Mouse (Mus musculus) right cerebral cortex, postnatal 36 days (tissue): Measurements from ENCODE around the gene Spocd1.
A peak's percentile ranks its signal among the peaks of the same experiment; 100 is the strongest.

ENCODE experiments used
- DNase-seq, 2 experiments: peaks; one replicate each; pipeline ENCODE4 v3.0.0; 2022; ENCODE audit warnings: low spot score in 2 of 2, mixed read lengths in 1 of 2

The Spocd1 gene

GRCm38 (mm10) chr4:129974285-129974684 is 45.2 kb downstream of the Spocd1 start:
- DNase-seq, result no peak

DNA sequence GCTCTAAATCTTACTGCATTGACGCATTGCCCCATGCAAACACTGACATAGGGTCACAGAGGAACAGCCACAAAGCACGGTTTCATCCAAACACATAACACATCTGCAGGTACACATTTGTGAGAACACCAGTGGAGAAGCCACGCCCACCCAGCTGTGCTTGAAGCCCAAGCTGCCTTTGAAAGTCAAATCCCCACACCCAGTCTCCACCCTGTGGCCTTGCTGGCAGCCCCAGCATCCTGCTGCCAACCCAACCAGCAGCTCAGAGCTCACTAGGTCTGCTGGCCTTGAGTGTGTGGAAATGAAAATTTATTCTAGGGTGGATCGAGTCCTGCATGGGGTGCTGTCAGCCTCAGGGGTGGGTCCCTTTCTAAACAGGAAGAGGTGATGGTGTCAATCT is 48.2 kb downstream of the Spocd1 start:
- no peak for DNase-seq

DNA sequence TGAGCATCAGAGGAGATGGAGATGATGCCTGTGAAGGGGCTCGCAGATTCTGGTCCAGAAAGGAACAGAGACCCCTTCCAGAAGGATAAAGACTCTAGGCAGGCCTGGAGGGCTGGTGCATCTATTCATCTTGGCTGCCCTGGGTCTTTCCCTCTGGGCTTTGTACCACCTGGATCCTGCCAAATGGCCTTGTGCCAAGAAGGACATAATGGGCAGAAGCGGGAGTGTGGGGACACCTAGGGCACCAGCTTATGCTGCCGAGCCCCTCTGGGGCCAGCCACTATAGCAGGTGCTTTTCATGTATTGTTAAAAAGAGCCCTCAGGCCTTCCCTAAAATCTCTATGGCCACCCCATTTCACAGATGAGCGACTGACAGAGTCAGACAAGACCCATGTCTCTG is 49.2 kb downstream of the Spocd1 start:
- no peak for DNase-seq

DNA sequence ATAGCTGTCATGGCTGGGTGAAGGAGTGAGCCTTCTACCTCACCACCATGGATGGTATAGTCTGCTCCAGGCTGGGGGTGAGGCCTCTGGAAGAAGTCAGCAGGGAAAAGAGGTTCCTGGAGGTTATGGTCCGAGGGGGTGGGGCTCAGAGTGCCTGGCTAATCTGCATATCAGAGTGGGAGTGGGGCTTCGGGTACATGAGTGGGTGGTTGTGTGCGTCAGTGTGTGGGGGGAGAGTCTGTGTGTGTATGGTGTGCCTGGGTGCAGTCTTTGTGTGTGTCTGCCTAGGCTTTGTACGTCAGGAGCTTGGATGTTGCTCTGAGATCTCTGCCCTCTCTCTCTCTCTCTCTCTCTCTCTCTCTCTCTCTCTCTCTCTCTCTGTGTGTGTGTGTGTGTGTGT is 49.9 kb downstream of the Spocd1 start:
- peak in 1 of 2 experiments; percentile 70 for DNase-seq

DNA sequence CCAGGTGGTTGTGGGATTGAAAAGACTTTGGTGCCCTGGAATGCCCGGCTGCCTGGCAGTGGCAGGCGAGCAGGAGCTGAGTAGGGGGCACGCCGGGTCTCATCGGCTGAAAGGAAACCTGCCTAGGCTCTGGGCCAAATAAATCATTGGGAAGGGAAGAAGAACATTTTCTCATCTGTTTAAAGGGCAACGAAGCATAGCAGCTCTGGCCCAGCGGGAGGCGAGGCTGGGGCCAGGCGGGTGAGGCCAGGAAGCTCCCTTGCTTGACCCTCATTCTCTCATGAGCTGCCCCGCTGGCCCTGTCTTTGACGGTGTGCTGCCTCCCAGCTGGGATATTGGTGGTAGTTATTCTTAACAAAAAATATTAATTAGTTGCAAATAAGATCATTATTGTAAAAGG is 52.6 kb downstream of the Spocd1 start:
- no peak for DNase-seq

DNA sequence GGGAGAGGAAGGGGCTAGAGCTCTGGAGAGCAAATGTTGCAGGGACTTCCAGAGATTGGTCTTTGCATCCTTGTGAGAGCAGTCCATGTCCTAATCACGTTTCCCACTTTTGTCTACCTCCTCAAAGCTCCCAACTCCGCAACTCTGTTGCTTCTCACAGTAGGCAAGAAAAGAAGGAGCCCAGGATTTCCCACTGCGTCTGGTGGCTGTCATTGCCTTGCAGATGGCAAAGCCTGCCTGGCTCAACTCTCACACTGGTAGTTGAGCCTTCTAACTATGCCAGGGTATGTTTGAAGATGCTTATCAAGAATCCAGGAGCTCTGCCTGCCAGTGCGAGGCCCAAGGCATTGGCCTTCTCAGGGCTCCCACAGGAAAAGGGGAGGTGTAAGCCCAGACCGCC is 54.0 kb downstream of the Spocd1 start:
- no peak for DNase-seq

GRCm38 (mm10) chr4:129983764-129984420 is 54.8 kb downstream of the Spocd1 start:
- DNase-seq, result peak; percentile 86 to 87

- DNase-seq, result no peak
Observed at GRCm38 (mm10) chr4:129984421-129985061, 55.5 kb downstream of the Spocd1 start, which contains the start of gene Adgrb2. TSS of gene Adgrb2 (plus strand) at chr4:129984870.

DNA sequence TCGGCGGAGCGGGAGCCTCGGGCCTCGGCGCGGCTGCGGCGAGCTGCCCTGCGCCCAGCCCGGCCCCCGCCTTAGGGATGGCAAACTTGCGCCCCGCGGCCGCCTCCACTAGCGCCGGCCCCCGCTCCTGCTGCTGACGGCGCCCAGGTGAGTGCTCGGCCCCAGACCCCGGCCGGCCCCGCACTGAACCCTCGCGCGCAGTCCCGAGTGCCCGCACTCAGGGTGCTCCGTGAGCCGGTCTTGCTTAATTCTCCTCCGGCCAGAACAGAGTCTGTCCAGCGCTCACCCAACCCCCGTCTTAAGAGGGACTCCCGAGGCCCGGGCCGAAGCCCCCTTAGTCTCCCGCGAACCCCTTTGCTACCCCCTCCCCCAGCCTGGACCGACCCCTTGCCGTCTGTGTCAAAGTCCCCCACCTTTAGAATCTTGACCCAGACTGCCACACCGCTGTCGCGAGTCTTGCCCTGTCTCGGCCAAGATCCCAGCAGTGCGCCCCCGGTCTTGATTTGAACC is 56.2 kb downstream of the Spocd1 start:
- no peak for DNase-seq

DNA sequence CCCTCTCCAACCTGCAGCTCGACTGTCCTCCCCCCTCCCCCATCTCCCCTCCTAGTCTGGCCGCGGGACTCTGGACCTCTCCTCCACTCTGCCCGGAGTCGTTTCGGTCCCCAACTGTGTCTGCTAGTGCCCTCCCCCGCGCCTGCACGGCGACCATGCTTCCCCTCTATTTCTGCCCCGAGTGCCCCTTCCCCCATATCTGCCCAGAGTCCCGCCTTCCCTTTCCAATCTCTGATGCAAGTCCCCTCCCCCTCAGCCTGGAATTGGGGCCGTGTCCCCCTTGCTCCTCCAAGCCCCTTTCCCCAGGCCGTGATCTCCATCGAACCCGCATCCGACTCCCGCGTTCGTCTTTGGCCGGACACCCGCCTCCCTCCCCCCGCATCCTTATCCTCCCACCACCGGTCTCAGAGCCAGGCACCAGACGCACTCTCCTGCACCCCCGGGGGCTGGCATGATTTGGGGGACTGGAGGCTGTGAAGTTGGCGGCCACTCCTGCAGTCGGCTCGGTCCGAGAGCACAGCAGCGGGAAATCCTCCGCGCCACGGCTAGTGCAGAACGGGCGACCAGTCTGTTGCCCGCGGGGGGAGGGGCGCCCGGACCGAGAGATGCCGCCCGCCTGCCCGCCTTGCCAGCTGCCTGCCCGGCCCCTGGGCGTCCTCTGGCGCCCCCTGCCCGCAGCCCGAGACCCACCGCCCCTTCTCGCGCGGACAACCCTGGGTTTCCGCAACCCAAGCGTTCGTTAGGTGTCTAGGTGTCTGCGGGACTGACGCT is 56.8 kb downstream of the Spocd1 start:
- DNase-seq, result peak; percentile 71 to 76

DNA sequence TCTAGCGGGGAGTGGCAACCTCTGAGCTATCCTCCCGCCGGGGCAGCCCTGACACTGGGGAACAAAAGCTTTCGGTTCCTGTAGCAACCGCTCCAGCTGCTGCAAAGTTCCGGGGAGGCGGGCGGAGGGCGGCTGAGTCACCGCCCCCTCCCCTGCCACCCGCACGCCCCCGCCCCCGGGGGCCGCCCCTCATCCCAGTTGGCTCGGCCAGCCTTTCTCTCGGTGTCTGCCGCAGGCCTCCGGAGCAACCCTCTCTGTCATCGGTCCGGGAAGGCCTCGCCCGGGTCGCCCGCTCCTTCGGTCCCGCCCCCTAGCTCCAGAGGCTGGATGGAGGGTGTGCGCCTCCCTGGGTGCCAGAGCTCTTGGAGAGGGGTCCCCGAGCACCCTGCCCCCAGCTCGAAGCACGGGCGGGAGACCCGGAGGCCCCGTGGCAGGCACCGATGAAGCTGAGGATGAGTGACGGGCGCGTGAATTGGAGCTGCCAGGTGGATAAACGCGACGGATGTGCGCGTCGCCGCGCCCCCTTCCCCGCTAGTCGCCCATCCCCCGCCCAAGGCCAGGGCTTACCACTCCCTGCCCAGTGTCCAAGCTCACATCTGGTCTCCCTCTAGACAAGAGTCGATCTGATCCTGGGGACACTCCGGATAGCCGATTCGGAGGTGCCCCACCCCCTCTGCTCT is 58.9 kb downstream of the Spocd1 start:
- no peak for DNase-seq

DNA sequence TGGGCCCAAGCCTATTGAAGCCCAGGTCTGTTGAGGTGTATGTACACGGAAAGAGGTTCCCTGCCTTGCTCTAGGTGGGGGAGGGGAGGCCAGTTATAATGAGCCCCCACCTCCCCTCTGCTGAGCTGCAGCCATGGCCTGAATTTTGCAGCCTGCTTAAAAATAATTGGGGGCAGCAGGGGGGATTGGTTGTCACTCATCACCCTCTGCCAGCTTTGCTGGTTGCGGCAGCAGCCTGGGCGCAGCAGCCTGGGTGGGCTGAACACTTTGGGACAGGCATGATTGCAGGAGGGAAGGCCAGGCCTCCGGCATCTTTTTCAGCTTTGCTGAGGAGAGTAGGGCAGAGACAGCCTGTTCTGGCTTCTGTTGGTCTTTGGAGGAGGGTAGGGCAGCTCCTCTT is 60.9 kb downstream of the Spocd1 start:
- DNase-seq, result no peak

GRCm38 (mm10) chr4:129992720-129993119 is 63.7 kb downstream of the Spocd1 start:
- no peak for DNase-seq

DNA sequence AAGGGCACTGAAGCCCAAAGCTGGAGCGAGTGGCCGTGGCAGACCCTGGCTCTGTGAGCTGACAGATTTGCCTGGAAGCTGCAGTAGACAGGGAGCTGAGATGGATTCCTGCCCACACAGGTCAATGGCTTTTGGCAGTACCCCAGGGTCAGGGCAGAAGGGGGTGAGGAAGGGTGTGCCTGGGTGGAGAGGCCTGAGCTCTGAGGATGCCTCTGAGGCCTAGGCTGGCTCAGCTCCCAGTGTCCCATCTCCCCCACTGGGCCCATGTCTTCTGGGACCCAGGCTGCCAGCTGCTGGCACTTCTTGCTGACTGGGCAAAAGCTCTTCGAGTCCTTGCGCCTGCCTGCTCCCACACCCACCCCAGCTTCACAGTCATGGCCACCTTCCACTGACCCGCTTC is 64.2 kb downstream of the Spocd1 start:
- no peak for DNase-seq

- no peak for DNase-seq
Observed at GRCm38 (mm10) chr4:129993944-129994695, 65.1 kb downstream of the Spocd1 start.

DNA sequence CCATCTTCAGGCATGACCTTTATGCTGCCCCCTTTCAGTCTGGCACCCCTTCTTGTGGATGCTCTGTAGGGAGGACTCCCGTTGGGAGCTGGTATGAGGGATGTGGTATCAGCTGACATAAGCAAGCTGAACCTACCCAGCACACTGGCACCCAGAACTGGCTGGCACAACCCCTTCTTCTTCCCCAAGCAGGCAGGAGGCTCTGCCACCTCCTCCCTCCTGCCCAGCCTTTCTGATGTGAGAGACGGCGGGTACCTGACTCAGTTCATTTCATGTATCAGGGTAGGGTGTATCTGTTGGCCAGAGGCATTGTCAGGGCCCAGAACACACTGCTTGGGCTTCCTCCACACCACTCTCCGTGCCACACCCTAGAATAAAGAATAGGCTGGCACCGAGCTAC is 65.7 kb downstream of the Spocd1 start:
- DNase-seq, result no peak

- DNase-seq, result no peak
Observed at GRCm38 (mm10) chr4:129995255-129995654, 66.2 kb downstream of the Spocd1 start.

DNA sequence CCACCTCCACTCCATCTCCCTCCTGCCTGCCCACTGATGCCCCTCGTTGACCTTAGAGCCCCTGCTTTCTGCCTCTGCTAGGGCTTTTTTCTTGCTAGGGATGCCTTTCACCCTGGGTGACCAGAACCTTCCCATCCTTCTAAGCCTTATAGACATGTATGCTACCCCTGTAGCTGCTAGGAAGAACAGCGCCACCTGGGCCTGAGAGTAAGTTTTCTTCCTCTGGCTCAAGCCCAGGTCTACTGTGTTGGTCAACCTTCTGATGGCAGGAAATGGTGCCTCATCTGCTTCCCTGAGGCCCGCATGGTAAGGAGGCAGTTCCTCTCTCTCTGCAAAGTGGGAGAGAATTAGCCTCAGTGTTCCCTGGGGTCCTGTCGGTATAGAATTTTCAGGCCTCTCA is 67.0 kb downstream of the Spocd1 start:
- DNase-seq, result no peak

DNA sequence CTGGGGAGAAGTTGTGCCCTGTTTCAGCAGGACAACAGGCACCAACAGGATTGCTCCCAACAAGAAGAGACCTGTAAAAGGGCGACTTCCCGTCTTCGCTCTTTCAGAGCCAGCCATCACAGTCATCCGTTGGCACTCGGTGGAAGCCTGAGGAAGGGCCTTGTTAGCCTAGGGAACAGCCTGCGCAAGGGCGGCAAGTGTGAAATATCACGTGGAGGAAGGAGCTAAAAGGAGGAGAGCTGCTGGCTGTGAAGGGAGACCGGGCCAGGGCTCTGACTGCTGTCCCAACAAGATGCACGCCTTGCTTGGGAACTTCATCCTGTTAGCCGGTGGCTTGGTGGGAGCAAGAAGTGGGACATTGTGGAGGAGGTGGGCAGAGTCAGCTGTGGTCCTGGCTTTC is 69.1 kb downstream of the Spocd1 start:
- peak in 1 of 2 experiments; percentile 79 for DNase-seq

- no peak for DNase-seq
Observed at GRCm38 (mm10) chr4:130001710-130002109, 72.7 kb downstream of the Spocd1 start.

DNA sequence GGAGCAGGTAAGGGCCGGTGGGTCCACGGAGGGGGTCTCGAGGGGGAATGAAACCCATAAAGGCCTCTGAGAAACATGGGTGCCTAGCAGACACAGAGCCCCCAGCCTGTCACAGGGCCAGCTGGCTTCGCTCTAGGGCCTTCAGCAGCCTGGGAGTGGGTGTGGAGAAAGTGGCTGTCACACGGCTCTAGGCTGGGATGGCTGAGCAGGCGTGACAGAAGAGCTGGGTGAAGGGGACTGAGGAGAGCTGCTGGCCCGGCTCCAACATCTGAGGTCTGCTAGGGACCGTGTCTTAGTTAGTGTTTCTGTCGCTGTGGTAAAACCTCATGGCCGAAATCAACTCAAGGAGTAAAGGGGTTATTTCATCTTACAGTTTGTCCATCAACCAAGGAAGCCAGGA is 73.1 kb downstream of the Spocd1 start:
- DNase-seq, result peak in 1 of 2 experiments; percentile 50
